Mouse (Mus musculus) thymus, postnatal 14 days (tissue): ENCODE results near the gene Pald1.

Experiments used
- DNase-seq: peaks from one replicate; pipeline ENCODE4 v3.0.0; 2021

Gene Pald1

DNA sequence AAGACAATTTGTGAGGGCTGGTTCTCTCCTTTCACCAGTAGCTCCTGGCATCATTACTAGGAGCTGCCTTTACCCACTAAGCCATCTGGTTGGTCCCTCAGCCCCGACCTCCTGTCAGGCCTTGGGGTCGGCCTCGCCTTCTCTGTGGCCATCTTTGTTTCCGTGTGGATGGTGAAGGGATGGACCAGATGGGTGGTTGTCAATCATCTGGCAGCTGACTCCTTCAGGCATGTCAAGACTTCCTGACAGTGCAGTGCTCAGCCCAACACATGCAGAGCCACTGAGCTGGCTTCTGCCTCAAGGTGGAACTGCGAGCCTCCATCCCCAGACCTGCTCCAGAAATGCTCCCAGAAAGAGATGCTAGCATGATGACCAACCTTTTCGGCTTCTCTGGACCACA, 18.9 kb downstream of the Pald1 start:
- DNase-seq, result no peak

DNA sequence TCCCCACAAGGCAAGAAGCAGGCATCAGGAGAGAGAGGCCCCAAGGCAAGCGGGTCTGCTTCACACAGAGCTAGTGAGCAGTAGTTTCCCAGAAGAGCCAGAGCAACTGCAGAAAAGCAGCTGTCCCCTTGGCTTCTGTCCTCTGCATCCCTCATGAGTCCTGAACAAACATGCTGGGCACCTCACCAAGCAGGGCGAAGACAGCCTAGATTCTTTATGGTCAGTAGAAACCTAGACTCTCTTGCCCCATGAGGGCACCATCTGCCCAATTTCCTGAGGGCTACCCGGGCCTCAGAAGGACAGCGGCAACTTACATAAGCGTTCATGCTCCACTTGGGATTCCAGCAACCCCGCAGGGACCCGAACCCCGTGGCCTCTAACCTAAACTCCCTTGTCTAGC, 20.3 kb downstream of the Pald1 start:
- no peak for DNase-seq

DNA sequence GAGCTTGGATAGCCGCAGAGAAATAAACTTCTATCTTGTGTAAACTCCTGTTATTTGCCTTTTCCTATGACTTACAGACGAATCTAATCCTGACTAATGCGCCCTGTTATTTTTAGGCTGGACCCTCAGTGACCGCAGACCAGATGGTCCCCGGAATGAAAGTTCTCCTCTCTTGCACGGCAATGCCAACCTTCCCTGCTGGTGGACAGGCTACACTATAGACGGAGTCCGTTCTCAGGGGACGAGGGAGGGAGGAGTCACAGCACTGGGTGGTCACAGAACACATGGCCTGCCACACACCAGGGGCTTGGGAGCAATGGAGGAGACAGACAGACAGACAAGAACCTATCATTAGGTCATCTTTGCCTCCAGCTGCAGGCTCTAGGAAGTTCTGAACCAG, 20.8 kb downstream of the Pald1 start:
- no peak for DNase-seq

DNA sequence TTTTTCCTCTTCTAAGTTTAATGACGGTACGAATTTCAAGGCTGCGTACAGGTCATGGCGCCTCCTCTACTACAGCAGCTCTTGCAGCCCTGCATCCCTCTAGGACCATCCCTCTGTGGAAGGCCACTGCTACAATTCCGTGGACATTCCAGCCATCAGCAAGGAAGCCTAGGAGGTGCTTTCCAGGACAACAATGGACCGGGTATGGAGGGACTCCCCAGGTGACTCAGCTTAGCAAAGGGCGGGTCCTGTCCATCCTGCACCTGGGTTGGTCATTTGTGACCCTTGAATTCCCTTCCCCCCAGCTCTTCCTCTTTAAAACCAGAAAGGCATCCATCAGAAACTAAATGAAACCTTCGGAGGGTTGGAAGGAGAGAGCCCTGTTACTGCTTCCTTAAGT, 22.7 kb downstream of the Pald1 start:
- DNase-seq, result no peak

DNA sequence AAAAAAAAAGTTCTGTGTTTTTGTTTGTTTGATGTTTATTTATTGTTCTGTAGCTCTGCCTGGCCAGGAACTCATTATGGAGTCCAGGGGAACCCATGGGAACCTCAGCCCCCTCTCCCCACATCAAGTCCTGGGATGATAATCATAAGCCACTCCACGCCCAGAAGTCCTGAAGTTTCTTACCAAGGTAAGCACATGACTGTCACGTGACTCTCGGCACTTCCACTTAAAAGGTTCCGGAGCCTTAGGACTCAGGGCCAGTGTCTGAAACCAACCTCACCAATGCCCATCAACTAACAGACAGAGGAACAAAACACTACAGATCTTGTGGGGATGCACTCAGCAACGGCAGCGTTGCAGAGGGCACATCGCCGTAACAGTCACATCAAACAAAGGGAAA, 23.9 kb downstream of the Pald1 start:
- no peak for DNase-seq

DNA sequence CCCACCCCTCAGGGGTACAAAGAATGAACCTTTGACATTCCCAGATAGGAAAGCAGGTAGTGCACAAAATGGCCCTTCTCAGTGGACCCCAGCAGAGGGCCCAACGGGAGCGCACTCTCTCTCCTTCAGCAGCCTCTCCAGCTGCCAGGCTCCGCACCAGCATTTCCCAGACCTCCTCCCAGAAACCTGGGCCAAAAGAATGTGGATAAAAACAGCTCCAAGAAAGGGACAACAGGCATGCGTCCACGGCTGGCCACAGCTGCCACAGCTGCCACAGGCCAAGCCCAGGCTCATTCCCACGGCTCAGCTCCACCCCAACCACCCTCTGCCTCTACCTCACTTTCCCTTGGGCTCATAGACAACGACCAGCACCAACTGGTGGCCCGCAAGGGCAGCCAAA, 25.7 kb downstream of the Pald1 start:
- DNase-seq, result no peak

DNA sequence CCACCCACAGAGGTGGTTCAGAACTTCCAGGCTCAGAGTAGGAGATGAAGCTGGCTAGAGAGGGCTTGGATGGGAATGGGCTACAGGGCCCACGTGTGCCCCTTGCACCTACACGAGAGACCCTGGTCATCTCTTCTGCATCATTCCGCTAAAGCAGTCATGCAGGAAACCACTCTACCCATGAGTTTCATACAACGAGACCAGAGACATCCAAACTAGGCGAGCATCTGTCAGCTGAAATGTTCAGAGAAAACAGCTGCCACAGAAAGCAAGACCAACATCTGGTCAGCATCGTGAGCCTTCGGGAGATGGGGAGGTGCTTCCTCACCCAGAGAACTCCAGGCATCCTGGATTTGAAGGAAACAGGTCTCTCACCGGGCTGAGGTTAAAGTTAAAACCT, 26.8 kb downstream of the Pald1 start:
- no peak for DNase-seq

DNA sequence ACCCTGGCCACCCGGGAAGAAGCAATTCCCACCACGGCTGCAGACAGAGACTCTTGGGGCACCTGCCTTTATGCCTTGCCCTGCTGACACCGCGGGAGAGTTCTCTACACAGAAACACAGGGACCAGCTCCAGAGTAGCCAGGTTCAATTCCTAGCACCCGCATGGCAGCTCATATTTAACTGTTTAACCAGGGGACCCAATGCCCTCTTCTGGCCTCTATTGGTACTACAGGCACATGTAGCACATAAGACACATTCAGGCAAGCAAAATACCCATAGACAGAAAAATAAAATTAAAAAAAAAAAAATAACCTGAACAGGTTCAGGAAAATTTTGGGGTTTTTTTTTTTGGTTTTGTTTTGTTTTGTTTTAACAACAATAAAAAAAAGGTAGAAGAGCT, 27.2 kb downstream of the Pald1 start:
- peak; percentile 39 for DNase-seq

DNA sequence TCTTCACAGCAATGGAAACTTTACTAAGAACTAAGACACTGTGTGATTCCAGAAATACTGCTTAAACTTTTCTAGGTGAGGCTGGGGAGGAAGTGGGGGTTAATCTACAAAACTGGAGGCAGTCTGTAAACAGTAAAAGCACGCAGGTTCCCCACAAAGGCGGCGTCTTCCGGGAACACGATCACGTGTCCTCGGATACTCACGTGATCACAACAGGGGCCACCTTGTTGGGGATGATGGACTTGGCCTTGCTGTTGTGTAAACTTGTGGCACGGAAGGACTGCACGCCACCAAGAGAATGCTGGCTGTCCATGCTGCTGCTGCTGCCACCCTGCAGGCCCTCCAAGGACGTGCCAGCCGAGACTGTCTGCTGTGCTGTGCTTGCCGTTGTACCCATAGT, 27.7 kb downstream of the Pald1 start:
- DNase-seq, result no peak

DNA sequence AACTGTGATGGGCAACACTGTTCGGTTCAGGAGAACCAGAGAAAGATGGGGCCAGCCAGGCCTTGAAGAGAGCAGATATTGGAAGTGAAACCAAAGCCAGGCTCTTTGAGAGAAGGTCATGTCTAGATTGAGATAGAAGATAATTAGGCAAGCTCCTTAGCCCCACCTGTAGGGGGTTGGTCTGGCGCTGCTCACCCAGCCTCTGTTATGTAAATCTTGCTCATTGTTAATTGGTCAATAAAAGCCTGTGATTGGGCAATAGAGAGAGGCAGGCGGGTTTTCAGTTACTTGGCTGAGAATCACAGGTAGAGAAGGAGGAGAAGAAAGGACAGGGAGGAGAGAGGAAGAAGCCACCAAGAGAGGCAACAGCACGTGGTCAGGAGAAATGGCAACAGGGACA, 32.1 kb downstream of the Pald1 start:
- no peak for DNase-seq

DNA sequence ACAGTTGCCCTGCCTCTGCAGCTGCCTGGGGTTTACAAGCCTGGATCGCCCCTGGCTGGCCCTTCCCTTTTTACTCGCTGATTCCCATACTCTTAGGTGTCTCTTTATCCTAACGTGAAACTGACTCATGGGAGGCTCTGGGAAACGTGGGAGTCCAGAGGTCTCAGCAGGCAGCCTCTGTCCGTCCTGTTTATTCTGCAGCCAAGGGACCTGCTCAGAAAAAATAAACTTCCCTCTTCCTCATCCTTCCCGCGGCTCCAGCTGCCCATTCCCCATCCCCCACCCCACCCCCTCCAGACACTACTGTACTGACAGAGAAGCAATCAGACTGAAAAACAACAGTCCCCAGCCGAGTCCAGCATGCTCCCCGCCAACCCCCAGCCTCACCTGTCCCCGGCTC, 37.0 kb downstream of the Pald1 start:
- DNase-seq, result no peak

DNA sequence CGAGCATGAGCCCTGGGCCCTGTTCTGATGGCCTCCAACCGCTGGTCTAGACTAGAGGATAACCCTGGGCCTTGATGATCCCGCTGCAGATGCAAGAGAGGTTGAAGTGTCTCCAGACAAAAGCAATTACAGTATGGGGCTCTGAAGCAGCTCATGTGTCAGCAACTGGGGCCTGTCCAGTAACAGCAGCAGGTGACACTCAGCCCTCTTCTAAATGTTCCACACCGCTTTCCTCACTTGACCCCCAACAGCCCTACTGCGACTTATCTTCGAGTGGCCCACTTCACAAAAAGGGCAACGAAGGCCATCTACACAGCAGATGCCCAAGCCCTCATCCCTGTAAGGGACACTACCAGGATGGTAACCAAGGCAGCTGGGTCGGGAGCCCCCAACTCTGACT, 38.2 kb downstream of the Pald1 start:
- no peak for DNase-seq

DNA sequence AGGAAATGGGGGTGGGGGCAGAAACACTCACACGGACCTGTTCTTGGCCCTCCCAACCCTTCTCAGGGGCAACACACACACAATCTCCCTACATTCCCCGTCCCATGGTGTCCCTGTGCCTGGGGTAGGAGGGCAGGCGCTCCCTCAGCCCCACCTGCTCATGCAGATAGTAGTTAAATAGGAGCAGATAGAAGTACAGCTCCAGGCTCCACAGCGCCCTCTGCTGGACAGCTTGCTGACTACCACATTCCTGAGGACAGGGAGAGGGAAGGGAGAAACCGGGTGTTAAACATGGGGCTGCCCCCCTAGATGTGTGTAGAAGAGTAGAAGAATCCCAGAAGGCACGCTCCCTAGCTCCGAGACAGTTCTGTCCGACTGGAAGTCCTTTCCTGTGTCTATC, 39.4 kb downstream of the Pald1 start:
- peak; percentile 72 for DNase-seq

DNA sequence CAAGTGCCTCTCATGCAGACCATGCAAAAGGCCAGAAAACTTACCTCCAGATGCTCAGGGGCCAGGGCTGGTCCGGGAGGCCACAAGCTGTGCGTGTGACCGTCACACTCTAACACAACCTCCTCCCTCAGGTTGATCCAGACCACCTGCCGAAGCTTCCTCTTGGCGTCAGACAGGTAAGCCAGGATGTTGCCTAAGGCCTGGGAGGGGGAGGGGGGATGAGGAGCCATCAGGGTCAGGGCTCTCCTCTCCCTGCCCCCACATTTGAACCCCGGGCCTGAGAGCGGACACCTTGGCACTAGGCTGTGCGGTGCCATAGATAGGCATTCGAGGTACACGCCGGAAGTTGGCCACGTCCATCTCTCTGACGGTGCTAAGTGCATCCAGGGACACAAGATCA, 40.6 kb downstream of the Pald1 start:
- DNase-seq, result no peak

DNA sequence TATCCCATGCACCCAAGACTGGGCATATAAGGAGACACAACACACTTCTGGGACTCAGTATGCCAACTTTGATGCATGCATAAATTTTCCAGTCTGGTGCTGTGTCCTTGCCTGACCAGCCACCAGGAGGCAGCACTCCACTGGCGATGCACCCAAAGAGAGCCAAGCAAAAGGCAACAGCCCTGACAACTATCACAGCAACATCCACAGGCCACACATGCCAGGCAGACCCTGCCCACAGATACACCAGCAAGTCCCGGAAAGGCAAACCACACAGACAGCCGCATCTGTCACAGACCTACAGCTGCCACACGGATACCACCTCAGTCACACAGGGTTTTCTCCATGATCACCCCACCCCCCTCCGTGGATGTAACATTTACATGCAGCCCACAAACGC, 41.8 kb downstream of the Pald1 start:
- peak; percentile 76 for DNase-seq

DNA sequence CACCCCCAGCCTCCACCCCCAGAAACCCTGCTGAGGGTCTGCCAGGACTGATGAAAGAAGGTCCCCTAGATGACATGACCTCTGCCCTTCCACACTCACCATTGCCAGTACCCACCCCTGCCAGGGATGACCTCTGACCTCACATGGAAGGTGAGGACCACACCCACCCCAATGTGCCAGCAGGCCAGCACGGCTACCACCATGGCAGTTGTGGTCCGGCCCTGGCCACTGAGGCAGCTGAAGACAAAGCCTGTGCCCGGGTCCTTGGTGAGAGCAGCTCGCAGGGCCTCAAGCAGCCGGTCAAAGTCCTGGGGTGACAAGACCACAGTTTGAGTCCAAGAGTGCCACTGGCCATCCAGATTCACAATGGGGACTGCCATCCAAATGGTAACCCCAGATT, 42.3 kb downstream of the Pald1 start:
- DNase-seq, result peak; percentile 10

DNA sequence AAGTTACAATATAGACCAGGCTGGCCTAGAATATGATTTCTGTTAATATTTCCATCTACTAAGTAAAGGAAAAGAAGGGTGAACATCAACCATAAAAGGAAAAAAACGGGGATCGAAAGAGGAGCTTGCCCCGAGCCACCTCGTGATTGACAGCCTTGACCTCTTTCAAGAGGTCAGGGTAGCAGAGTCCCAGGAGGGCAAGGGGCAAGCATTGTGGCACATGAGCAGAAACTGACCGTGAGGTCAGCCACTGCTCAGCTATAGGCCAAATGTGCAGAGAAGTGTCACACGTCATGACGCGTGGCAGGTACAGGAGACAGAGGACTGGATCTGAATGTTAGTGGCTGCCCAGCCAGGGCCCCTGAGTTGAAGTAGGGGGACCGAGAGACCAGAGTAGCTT, 43.1 kb downstream of the Pald1 start:
- DNase-seq, result no peak

DNA sequence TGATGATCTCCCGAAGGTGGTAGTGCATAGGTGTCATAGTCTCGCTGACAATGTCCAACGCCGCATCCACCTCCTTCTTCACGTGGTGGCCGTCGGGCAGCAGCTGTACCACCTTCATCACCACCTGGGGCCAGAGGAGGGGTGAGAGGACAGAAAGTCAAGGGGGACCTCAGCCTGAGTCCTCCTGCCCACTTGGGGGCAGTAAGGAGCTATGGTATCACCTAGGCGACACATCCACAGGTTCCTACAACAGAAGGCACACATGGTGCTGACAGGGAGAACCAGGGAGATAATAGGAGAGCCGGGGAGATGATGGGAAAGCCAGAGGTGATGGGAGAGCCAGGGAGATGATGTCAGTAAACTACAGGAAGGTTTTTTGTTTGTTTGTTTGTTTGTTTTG, 44.1 kb downstream of the Pald1 start:
- peak; percentile 12 for DNase-seq

DNA sequence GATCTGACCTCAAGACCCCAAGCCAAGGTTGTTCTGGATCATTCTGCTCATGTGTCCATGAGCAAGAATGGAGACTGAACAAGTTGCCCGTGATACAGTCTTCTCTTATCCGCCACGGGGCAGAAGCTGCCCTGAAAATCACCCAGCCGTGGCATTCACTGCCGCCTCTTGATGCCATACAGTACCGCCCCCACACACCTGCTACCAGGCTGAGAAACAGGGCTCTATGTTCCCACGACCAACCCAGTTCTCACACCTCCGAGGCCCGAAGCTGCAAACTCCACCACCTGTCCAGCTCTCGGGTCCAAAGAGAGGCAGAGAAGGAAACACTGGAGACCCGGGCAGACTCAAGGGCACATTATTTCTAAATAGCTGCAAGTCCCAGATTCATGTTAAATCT, 45.7 kb downstream of the Pald1 start:
- DNase-seq, result no peak

DNA sequence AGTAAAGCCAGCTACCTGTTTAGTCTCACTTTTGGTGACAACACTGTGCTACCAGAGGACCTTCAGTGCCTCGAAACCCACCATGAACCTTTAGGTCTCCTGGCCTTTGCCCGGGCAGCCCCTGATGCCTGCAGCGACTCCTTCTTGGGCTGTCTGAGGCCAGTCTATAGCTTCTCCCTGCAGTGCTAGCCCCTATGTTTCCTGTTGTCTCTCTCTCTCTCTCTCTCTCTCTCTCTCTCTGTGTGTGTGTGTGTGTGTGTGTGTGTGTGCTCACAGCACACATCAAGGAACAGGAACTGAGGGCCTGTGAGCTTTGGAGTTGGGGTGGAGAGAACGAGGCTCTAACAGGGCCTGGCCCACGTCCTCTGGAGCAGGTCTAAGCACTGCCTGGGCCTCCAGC, 46.7 kb downstream of the Pald1 start:
- no peak for DNase-seq

DNA sequence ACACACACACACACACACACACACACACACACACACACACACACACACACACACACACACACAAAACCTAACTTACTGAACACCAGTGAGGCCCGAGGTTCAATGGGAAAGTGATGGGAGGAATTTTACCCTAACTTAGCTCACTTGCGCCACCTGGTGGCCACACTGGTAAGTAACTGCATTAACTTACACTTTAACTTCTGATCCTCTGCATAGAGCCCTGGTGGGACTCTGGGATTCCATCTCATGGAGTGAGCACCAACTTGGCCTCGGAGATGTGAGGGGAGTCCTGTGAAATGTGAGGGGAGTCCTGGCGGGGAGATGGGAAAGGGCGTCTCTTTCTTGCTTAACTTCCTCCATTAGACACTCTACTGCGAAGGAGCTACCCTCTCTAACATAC, 47.2 kb downstream of the Pald1 start:
- peak; percentile 80 for DNase-seq

DNA sequence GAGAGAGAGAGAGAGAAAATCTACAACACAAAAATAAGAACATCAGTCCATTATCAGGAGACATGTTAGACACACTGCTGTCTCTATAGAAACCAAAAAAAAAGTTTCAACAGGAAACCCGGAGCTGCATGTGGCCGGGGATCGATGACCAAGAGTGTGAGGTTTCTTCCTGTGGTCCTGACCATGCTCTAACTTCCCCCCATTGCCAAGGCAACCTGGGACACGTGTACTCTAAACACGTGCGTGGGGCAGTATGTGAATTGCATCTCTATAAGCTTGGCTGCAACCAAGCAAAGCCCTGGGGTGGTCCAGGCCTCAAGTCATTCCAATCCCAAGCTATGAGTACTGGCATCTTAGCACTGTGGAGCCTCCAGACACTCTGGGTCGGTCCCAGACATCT, 48.8 kb downstream of the Pald1 start:
- DNase-seq, result no peak

DNA sequence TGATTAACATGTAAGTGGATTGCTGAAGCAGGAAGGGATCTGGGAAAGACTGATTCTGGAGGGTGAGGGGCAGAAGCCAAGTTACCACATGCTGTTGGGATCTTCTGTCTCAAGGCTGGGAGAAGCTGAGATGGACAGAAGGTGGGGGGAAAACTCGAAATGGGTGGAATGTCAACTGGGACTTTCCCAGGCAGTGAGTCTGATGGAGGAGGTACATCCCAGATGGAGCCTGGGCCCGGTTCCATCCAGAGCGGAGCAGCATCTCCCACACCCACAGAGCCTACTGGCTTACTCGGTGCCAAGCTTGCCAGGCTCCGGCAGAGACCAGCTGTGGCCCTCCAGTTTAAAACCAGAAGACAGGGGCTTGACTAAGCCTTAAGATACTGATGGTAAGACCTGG, 52.3 kb downstream of the Pald1 start:
- no peak for DNase-seq

DNA sequence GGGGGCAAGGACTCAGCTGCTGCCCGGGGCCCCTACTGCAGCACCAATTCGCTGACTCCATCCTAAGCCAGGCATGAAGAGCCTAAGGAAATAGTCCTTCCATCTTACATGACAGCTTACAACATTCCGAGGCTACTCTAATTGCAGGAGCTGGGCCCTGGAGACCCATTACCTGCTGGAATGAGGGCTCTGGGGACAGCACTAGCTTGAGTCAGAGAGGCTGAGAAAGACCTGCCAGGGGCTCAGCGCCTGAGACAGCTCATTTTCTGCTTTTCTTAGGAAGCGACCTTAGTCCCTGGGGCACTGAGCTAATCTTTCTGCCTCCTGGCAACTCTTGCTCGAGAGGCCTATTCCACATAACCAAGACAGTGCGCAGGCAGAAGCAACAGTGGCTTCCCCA, 54.4 kb downstream of the Pald1 start:
- no peak for DNase-seq

DNA sequence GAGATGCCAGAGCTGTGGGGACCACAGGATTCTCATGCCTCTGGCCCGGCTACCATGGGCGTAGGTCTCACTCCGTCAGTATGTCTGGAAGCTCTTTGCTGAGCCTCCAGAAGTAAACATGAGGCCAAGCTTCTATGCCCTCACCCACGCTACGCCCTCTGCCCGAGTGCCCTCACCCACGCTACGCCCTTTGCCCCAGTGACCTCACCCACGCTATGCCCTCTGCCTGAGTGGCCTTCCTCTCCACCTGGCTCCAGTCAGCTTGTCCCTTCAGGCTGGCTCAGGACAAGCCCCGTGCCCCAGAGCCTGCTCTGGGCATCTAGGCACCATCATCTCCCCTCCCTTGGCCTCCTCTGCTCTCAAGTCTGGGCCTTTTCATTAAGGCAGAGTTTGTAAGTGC, 55.8 kb downstream of the Pald1 start:
- DNase-seq, result no peak

DNA sequence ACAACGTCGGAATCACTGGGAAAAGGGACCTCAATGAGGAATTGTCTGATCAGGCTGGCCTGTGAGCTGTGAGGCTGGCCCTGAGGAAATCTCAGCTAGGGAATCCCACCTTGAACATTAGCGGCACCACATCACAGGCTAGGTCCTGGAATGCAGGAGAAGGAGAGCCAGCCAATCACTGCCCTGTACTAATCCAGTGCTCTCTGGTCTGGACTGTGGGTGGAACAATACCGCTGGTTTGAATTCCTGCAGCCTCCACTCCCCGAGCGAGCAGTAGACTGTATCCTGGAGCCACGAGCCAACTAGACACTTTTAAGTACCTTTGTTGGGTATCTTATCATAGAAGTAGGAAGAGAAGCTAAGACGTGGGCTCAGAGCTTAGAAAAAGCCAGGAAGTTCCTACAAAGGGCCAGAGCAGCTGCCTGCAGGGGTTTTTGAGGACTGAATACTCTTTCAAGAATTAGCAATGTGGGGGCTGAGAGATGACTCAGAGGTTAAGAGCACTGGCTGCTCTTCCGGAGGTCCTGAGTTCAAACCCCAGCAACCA, 57.5 kb downstream of the Pald1 start:
- no peak for DNase-seq
